Mouse (Mus musculus) embryonic stem cell, embryonic (primary cell): ENCODE measurements around the gene Iqsec1.

Experiments used
- CTCF ChIA-PET, 4 experiments: fragments of 300-600 bp in 2 of 4; fragments of 350-600 bp in 2 of 4; sonication (Branson Sonifier 250); formaldehyde crosslinking; loops; one replicate each; lab custom pipeline; 2022; ENCODE audit warnings: inconsistent platforms in 2 of 4; lab: Charles Lee
- POLR2A ChIA-PET, 4 experiments: fragments of 300-600 bp in 2 of 4; fragments of 350-600 bp in 2 of 4; sonication (Branson Sonifier 250); formaldehyde crosslinking; loops; one replicate each; lab custom pipeline; 2022; ENCODE audit warnings: antibody characterized with exemption in 4 of 4, inconsistent platforms in 1 of 4; lab: Charles Lee

Iqsec1 gene

GRCm38 (mm10) chr6:90787587-90787986 is 200.9 kb downstream of the Iqsec1 start:
- CTCF ChIA-PET: interaction anchor here in 2 of 4 experiments (0.5 to 1.0 kb wide), 2 partner anchors 50 to 152 kb away, joined by 3 read pairs; no protein-coding TSS in a partner anchor
- POLR2A ChIA-PET: no interaction called here

DNA sequence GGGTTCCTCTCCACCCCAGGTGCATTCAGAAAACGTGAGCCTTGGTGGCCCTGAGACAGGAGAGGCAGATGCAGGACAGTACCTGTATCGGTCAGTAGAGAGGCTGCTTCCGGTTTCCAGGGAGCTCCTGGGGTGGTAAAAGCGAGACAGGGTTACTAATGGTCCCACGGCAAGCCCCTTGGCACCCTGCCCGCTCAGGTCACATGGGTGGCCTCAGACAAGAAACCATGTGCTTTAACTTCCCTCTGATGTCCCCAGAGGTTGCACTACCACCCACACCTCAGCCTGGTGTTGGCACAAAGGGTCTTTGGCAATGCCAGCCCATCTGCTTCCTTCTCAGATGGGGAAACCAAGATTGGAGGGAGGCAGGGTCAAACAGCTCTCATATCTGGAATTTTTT is 201.4 kb downstream of the Iqsec1 start:
- CTCF ChIA-PET: interaction anchor here in 2 of 4 experiments (0.5 to 0.8 kb wide), 3 partner anchors 86 to 379 kb away, joined by 3 to 4 read pairs (median 3); no protein-coding TSS in a partner anchor
- POLR2A ChIA-PET: no interaction called here

DNA sequence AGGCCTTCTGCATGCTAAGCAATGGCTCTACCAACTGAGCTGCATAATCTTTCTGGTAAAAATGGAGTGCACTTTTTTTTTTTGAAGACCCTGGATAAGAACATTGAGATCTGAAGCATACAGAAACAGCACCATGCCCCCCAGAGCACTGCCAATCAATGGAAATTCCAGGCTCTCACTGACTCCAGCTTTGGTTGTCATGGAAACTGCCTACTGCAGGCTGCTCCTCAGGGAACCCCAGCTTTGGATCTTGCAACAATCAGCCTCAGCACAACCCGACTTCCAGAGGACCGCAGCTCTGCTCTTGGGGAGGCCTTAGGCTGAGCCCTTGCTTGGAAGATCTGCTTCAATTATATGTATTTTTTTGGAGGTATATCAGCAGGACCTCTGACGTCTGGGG is 201.9 kb downstream of the Iqsec1 start:
- CTCF ChIA-PET: interaction anchor here in 1 of 4 experiments (0.6 to 0.8 kb wide), 2 partner anchors 86 to 379 kb away, joined by 3 to 4 read pairs; no protein-coding TSS in a partner anchor
- POLR2A ChIA-PET: no interaction called here

- ChIA-PET CTCF (interaction anchor here in 3 of 4 experiments (0.5 to 0.6 kb wide), 3 partner anchors 158 to 1531 kb away, joined by 3 to 8 read pairs (median 4); no protein-coding TSS in a partner anchor), POLR2A (interaction anchor here in 1 of 4 experiments (1.6 kb wide), 1 partner anchor 12 kb away, joined by 6 read pairs; no protein-coding TSS in a partner anchor)
These were observed 204.5 kb downstream of the Iqsec1 start for GRCm38 (mm10) chr6:90783945-90784344.

GRCm38 (mm10) chr6:90783176-90783575 is 205.3 kb downstream of the Iqsec1 start:
- CTCF ChIA-PET: interaction anchor here in 1 of 4 experiments (1.1 kb wide), 1 partner anchor 46 kb away, joined by 3 read pairs; no protein-coding TSS in a partner anchor

GRCm38 (mm10) chr6:90781921-90782770 is 206.3 kb downstream of the Iqsec1 start:
- CTCF ChIA-PET: interaction anchor here in 3 of 4 experiments (0.6 to 1.1 kb wide), 4 partner anchors 45 to 119 kb away, joined by 3 to 6 read pairs (median 4); no protein-coding TSS in a partner anchor
- POLR2A ChIA-PET: interaction anchor here in 3 of 4 experiments (0.6 to 1.3 kb wide), 6 partner anchors 42 to 1061 kb away, joined by 3 to 4 read pairs (median 4); no protein-coding TSS in a partner anchor

More at GRCm38 (mm10) chr6:90783176-90783575, 205.3 kb downstream of the Iqsec1 start:
- POLR2A ChIA-PET: interaction anchor here in 1 of 4 experiments (0.9 kb wide), 1 partner anchor 161 kb away, joined by 3 read pairs; no protein-coding TSS in a partner anchor

GRCm38 (mm10) chr6:90780532-90780931 is 208.0 kb downstream of the Iqsec1 start:
- CTCF ChIA-PET: interaction anchor here in 1 of 4 experiments (1.8 kb wide), 1 partner anchor 43 kb away, joined by 4 read pairs; no protein-coding TSS in a partner anchor
- POLR2A ChIA-PET: interaction anchor here in 1 of 4 experiments (0.8 kb wide), 1 partner anchor 207 kb away, joined by 4 read pairs; no protein-coding TSS in a partner anchor

- CTCF ChIA-PET: interaction anchor here in 1 of 4 experiments (0.8 kb wide), 1 partner anchor 41 kb away, joined by 3 read pairs; no protein-coding TSS in a partner anchor
- POLR2A ChIA-PET: interaction anchor here in 2 of 4 experiments (1.0 to 1.5 kb wide), 2 partner anchors 14 to 50 kb away, joined by 3 read pairs; no protein-coding TSS in a partner anchor
These were observed 209.6 kb downstream of the Iqsec1 start for GRCm38 (mm10) chr6:90778841-90779240.

DNA sequence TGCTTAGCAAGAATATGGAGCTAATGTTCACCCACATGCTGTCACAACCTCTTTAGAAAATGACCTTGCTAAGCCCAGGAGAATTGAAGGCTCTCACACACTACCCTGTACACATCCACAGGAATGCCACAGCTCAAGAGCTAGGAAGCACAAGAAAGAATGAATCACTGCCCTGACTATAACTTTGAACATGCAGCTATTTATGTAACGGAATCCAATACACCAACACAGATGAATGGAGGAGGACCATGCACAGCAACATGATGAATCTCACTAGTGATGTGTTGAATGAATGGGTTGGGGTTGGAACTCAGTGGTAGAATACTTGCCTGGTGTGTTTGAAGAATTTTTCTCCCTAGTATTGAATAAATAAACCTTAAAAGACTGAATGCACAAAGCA is 211.2 kb downstream of the Iqsec1 start:
- ChIA-PET POLR2A (interaction anchor here in 1 of 4 experiments (0.7 to 1.5 kb wide), 2 partner anchors 13 to 116 kb away, joined by 3 to 5 read pairs; no protein-coding TSS in a partner anchor), CTCF (interaction anchor here in 1 of 4 experiments (0.7 kb wide), 1 partner anchor 18 kb away, joined by 3 read pairs; no protein-coding TSS in a partner anchor)

DNA sequence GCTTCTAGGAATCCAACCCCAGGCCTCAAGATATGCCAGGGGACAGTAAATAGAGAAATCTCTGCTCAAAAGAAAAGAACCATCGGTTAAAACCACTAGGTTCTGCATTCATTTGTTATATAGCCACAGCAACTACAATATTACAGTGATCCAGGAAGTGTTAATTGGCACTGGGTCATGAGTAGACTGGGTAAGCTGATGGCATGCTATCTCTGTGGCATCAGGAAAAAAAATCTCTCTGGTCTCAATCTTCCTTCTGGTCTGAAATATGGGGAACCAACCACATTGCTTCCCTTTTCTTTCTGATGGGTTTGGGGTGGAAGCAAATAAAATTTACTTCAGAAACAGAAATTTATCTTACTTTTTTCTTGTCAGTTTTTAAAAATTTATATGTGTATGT is 212.9 kb downstream of the Iqsec1 start:
- POLR2A ChIA-PET: interaction anchor here in 1 of 4 experiments (0.6 kb wide), 1 partner anchor 911 kb away, joined by 3 read pairs; no protein-coding TSS in a partner anchor
- CTCF ChIA-PET: no interaction called here

DNA sequence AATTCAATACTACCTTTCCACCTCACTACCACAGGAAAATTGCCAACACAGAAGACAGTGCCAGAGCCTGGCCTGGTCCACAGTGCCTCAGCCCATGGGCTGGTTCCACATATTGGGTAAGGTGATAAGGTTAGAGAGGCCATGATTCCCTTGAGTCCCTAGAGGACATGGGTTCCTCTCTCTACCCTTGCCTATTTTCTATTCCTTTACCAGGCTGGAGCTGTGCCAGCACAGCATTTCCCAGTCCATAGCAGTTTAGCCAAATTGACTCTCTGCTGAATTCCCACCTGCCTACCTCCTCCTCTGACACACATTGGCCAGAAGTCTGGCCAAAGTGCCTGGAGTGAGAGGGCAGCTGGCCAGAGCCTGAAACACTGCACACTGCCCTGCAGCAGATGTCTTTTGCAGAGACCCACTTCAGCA is 214.7 kb downstream of the Iqsec1 start:
- ChIA-PET POLR2A (interaction anchor here in 2 of 4 experiments (0.6 kb wide), 2 partner anchors 84 to 946 kb away, joined by 3 read pairs; no protein-coding TSS in a partner anchor), CTCF (interaction anchor here in 1 of 4 experiments (0.6 kb wide), 1 partner anchor 8 kb away, joined by 3 read pairs; no protein-coding TSS in a partner anchor)

- POLR2A ChIA-PET: no interaction called here
- CTCF ChIA-PET: interaction anchor here in 1 of 4 experiments (0.7 kb wide), 1 partner anchor 34 kb away, joined by 3 read pairs; no protein-coding TSS in a partner anchor
These were observed 216.4 kb downstream of the Iqsec1 start for GRCm38 (mm10) chr6:90772120-90772519.

GRCm38 (mm10) chr6:90768526-90768925 is 220.0 kb downstream of the Iqsec1 start:
- ChIA-PET CTCF (interaction anchor here in 1 of 4 experiments (1.2 kb wide), 1 partner anchor 50 kb away, joined by 3 read pairs; no protein-coding TSS in a partner anchor), POLR2A (interaction anchor here in 2 of 4 experiments (0.5 to 1.2 kb wide), 2 partner anchors 55 to 115 kb away, joined by 3 read pairs; no protein-coding TSS in a partner anchor)

- ChIA-PET POLR2A (interaction anchor here in 1 of 4 experiments (1.2 kb wide), 1 partner anchor 54 kb away, joined by 3 read pairs; no protein-coding TSS in a partner anchor), CTCF (no interaction called here)
These were observed 220.6 kb downstream of the Iqsec1 start for GRCm38 (mm10) chr6:90767874-90768273.

DNA sequence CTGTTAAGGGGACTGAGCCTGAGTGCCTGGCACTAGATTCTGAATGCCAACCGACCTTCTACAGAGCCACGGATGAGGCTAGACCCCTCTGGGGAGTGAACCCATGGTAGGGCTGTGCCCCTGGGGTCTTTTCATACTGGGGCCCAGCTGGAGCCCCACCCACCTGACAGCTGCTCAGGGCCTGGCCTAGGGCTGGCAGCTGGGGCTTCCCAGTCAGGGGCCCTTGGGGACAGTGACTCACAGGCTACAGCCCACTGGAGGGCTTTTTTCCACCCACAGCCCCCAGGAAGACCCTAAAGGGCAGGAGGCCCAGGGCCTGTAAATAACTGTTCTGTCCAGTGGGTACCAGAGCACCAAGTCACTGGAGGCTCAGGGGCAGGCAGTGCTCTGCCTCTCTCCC is 223.7 kb downstream of the Iqsec1 start:
- POLR2A ChIA-PET: interaction anchor here in 2 of 4 experiments (0.9 to 2.1 kb wide), 3 partner anchors 13 to 388 kb away, joined by 3 to 5 read pairs (median 3); no protein-coding TSS in a partner anchor
- CTCF ChIA-PET: interaction anchor here in 2 of 4 experiments (0.5 to 1.7 kb wide), 2 partner anchors 27 to 89 kb away, joined by 3 to 4 read pairs; no protein-coding TSS in a partner anchor

- CTCF ChIA-PET: interaction anchor here (0.5 to 1.7 kb wide), 2 partner anchors 27 to 90 kb away, joined by 3 to 9 read pairs (median 4); no protein-coding TSS in a partner anchor
These were observed 224.4 kb downstream of the Iqsec1 start for GRCm38 (mm10) chr6:90763959-90764591.

GRCm38 (mm10) chr6:90763295-90763694 is 225.2 kb downstream of the Iqsec1 start:
- ChIA-PET CTCF (interaction anchor here in 2 of 4 experiments (1.1 to 1.2 kb wide), 1 partner anchor 26 kb away, joined by 4 to 9 read pairs; no protein-coding TSS in a partner anchor), POLR2A (interaction anchor here in 1 of 4 experiments (0.6 kb wide), 1 partner anchor 112 kb away, joined by 3 read pairs; no protein-coding TSS in a partner anchor)

More at GRCm38 (mm10) chr6:90763959-90764591, 224.4 kb downstream of the Iqsec1 start:
- POLR2A ChIA-PET: interaction anchor here in 3 of 4 experiments (0.6 to 2.1 kb wide), 6 partner anchors 12 to 632 kb away, joined by 3 to 5 read pairs (median 3); no protein-coding TSS in a partner anchor
